Comparison of ENCODE assay signal across 13 mouse cellular contexts in genomic region chr7:141491151-141491550, GRCm38 (mm10). TPM values are rescaled to one million over a fixed set of nuclear protein-coding genes. Genes with fewer than 3 reads are reported as not detected.
DNase-seq lines count a peak whose midpoint lies in the region; ATAC-seq and TF ChIP-seq lines count a peak whose summit lies in the region.
"Had no signal": no experiment of that assay in that cellular context is flagged by ENCODE, and none has a peak within 500 bp of the region (broad histone marks: within the 10 kb centered on the region; RNA-seq: fewer than 3 reads in every experiment).

No protein-coding gene starts in this region.

- no peak for ATAC-seq in midbrain, postnatal 0 days (ENCODE audit: low FRiP score)
- no peak for ATAC-seq in midbrain, embryonic 16.5 days
- peak; percentile 67 for ATAC-seq in liver, embryonic 11.5 days (replicated peaks; ENCODE audit: low FRiP score)
- no peak for ATAC-seq in stomach, postnatal 0 days (ENCODE audit: low FRiP score, low TSS enrichment)
- no peak for ATAC-seq in frontal cortex, adult (ENCODE audit: low TSS enrichment)

- no peak overlapping the region for H3K27ac ChIP-seq in midbrain, postnatal 0 days (ENCODE audit: low read depth, low read length)
- H3K27ac ChIP-seq in midbrain, embryonic 16.5 days (ENCODE audit: low read length): no peak overlapping the region
- H3K27ac ChIP-seq in liver, embryonic 11.5 days (ENCODE audit: low read depth, low read length): no peak overlapping the region
- H3K27ac ChIP-seq in stomach, postnatal 0 days (replicated peaks): no peak overlapping the region
- H3K27ac ChIP-seq: lung, embryonic 15.5 days had no signal

- H3K36me3 ChIP-seq in midbrain, postnatal 0 days (ENCODE audit: insufficient read depth, low read length): peaks cover 35% of the 10 kb centered on the region
- peaks cover 10% of the 10 kb centered on the region for H3K36me3 ChIP-seq in midbrain, embryonic 16.5 days (ENCODE audit: control insufficient read depth, insufficient read depth, low read length)
- peaks cover 6% of the 10 kb centered on the region for H3K36me3 ChIP-seq in liver, embryonic 11.5 days (ENCODE audit: control insufficient read depth, insufficient read depth, low read length)
- H3K36me3 ChIP-seq in stomach, postnatal 0 days (ENCODE audit: control insufficient read depth, insufficient read depth, low read length): peaks cover 9% of the 10 kb centered on the region

- peak; percentile 21 for DNase-seq in cerebellum, adult 8-10 months
- no peak for DNase-seq in cerebellum, adult 9-11 months
- no peak for DNase-seq in midbrain, postnatal 0 days (ENCODE audit: low spot score)
- no peak for DNase-seq in liver, embryonic 11.5 days (ENCODE audit: low spot score)
- DNase-seq in stomach, postnatal 0 days (ENCODE audit: low spot score): no peak
- DNase-seq in right cerebral cortex, postnatal 25 days: no peak
- DNase-seq: adrenal gland, postnatal 25 days; embryo, embryonic 11 days; heart, postnatal 4 days; spleen, adult 18-20 months had no signal

- no peaks in the 10 kb centered on the region for H3K9me3 ChIP-seq in midbrain, postnatal 0 days (ENCODE audit: low read length)
- H3K9me3 ChIP-seq in midbrain, embryonic 16.5 days (replicated peaks; ENCODE audit: control insufficient read depth, low read length, poor library complexity, severe bottlenecking): no peaks in the 10 kb centered on the region
- no peaks in the 10 kb centered on the region for H3K9me3 ChIP-seq in liver, embryonic 11.5 days (ENCODE audit: control insufficient read depth, low read length)
- no peaks in the 10 kb centered on the region for H3K9me3 ChIP-seq in stomach, postnatal 0 days (ENCODE audit: control insufficient read depth, low read length)
- H3K9me3 ChIP-seq: lung, embryonic 15.5 days had no signal

- no peak overlapping the region for H3K9ac ChIP-seq in midbrain, postnatal 0 days (replicated peaks; ENCODE audit: low read length, poor library complexity, severe bottlenecking)
- no peak overlapping the region for H3K9ac ChIP-seq in midbrain, embryonic 16.5 days (ENCODE audit: low read depth, low read length)
- no peak overlapping the region for H3K9ac ChIP-seq in liver, embryonic 11.5 days (ENCODE audit: low read depth, low read length)
- no peak overlapping the region for H3K9ac ChIP-seq in stomach, postnatal 0 days (ENCODE audit: low read length)
- H3K9ac ChIP-seq: lung, embryonic 15.5 days had no signal

- H3K4me1 ChIP-seq in midbrain, postnatal 0 days (ENCODE audit: insufficient read depth, low read length): no peaks in the 10 kb centered on the region
- H3K4me1 ChIP-seq in midbrain, embryonic 16.5 days (ENCODE audit: control insufficient read depth, insufficient read depth, low read length): no peaks in the 10 kb centered on the region
- H3K4me1 ChIP-seq in liver, embryonic 11.5 days (replicated peaks; ENCODE audit: control insufficient read depth, insufficient read depth, low read length): 0 out of 2 replicates have a peak, but pooled peaks cover 3% of the 10 kb centered on the region
- no peaks in the 10 kb centered on the region for H3K4me1 ChIP-seq in stomach, postnatal 0 days (replicated peaks; ENCODE audit: control insufficient read depth, insufficient read depth)
- H3K4me1 ChIP-seq: lung, embryonic 15.5 days had no signal

- no peaks in the 10 kb centered on the region for H3K27me3 ChIP-seq in midbrain, postnatal 0 days (ENCODE audit: insufficient read depth, low read length)
- no peaks in the 10 kb centered on the region for H3K27me3 ChIP-seq in midbrain, embryonic 16.5 days (ENCODE audit: control insufficient read depth, insufficient read depth, low read depth, low read length)
- H3K27me3 ChIP-seq in liver, embryonic 11.5 days (replicated peaks; ENCODE audit: control insufficient read depth, insufficient read depth, low read length): no peaks in the 10 kb centered on the region
- H3K27me3 ChIP-seq in stomach, postnatal 0 days (ENCODE audit: control insufficient read depth, insufficient read depth, low read length): no peaks in the 10 kb centered on the region
- H3K27me3 ChIP-seq: lung, embryonic 15.5 days had no signal

- 84% methylated on average over 2 of the region's 2 CpGs for WGBS in midbrain, postnatal 0 days
- WGBS in midbrain, embryonic 16.5 days: 86% methylated on average over 2 of the region's 2 CpGs
- WGBS in liver, embryonic 11.5 days: 56% methylated on average over 2 of the region's 2 CpGs
- 79% methylated on average over 2 of the region's 2 CpGs for WGBS in stomach, postnatal 0 days

- TF ChIP-seq EP300 in stomach, postnatal 0 days (optimal IDR thresholded peaks at IDR 0.05): no peak

- TF ChIP-seq CTCF in midbrain, postnatal 0 days (IDR thresholded peaks at IDR 0.05): peak; percentile 26; the same call in 1 of the 2 replicates
- TF ChIP-seq CTCF in stomach, postnatal 0 days (IDR thresholded peaks at IDR 0.05; ENCODE audit: low read depth): peak; percentile 53

- H3K4me3 ChIP-seq in midbrain, postnatal 0 days (ENCODE audit: low read depth, low read length): no peak overlapping the region
- H3K4me3 ChIP-seq in midbrain, embryonic 16.5 days (ENCODE audit: low read depth, low read length): no peak overlapping the region
- no peak overlapping the region for H3K4me3 ChIP-seq in liver, embryonic 11.5 days (ENCODE audit: low read depth, low read length)
- H3K4me3 ChIP-seq in stomach, postnatal 0 days (ENCODE audit: low read depth, low read length): no peak overlapping the region
- H3K4me3 ChIP-seq: lung, embryonic 15.5 days had no signal

- H3K4me2 ChIP-seq in midbrain, postnatal 0 days (ENCODE audit: low read depth, low read length, poor library complexity, severe bottlenecking): no peak overlapping the region
- H3K4me2 ChIP-seq in midbrain, embryonic 16.5 days (ENCODE audit: low read length): no peak overlapping the region
- H3K4me2 ChIP-seq in liver, embryonic 11.5 days: no peak overlapping the region
- no peak overlapping the region for H3K4me2 ChIP-seq in stomach, postnatal 0 days (replicated peaks; ENCODE audit: low read depth)
- H3K4me2 ChIP-seq: lung, embryonic 15.5 days had no signal

RNA-seq across cellular contexts. Expression of gene Tspan4, which starts 16.1 kb away (rescaled TPM):
- 91.4 and 94.8 TPM in 2 replicates for total RNA-seq in midbrain, postnatal 0 days (2014; rRNA removed)
- polyA plus RNA-seq in midbrain, postnatal 0 days (2015; fragmentation: Nextera tagmentation; extraction: Ambion mirVana): 68.1 and 75.7 TPM in 2 replicates
- polyA plus RNA-seq in midbrain, embryonic 16.5 days (2015; fragmentation: Nextera tagmentation; extraction: Ambion mirVana): 45.8 and 49.1 TPM in 2 replicates
- 77.9 and 78.2 TPM in 2 replicates for polyA plus RNA-seq in liver, embryonic 11.5 days (2014; fragmentation: Nextera tagmentation; extraction: Ambion mirVana)
- 56.9 and 58.7 TPM in 2 replicates for polyA plus RNA-seq in stomach, postnatal 0 days (2015; fragmentation: Nextera tagmentation; extraction: Ambion mirVana)

RNA-seq across cellular contexts. Expression of gene Polr2l, which starts 16.2 kb away (rescaled TPM):
- total RNA-seq in midbrain, postnatal 0 days (2014; rRNA removed): 27.0 and 28.9 TPM in 2 replicates
- 77.9 and 78.5 TPM in 2 replicates for polyA plus RNA-seq in midbrain, postnatal 0 days (2015; fragmentation: Nextera tagmentation; extraction: Ambion mirVana)
- 73.3 and 74.0 TPM in 2 replicates for polyA plus RNA-seq in midbrain, embryonic 16.5 days (2015; fragmentation: Nextera tagmentation; extraction: Ambion mirVana)
- 95.3 and 104 TPM in 2 replicates for polyA plus RNA-seq in liver, embryonic 11.5 days (2014; fragmentation: Nextera tagmentation; extraction: Ambion mirVana)
- 53.4 and 60.2 TPM in 2 replicates for polyA plus RNA-seq in stomach, postnatal 0 days (2015; fragmentation: Nextera tagmentation; extraction: Ambion mirVana)

RNA-seq across cellular contexts. Expression of gene Cd151, which starts 24.0 kb away (rescaled TPM):
- 46.4 and 52.9 TPM in 2 replicates for total RNA-seq in midbrain, postnatal 0 days (2014; rRNA removed)
- 13.6 and 15.0 TPM in 2 replicates for polyA plus RNA-seq in midbrain, postnatal 0 days (2015; fragmentation: Nextera tagmentation; extraction: Ambion mirVana)
- 17.1 and 17.5 TPM in 2 replicates for polyA plus RNA-seq in midbrain, embryonic 16.5 days (2015; fragmentation: Nextera tagmentation; extraction: Ambion mirVana)
- 20.6 and 22.3 TPM in 2 replicates for polyA plus RNA-seq in liver, embryonic 11.5 days (2014; fragmentation: Nextera tagmentation; extraction: Ambion mirVana)
- polyA plus RNA-seq in stomach, postnatal 0 days (2015; fragmentation: Nextera tagmentation; extraction: Ambion mirVana): 22.6 and 27.5 TPM in 2 replicates

RNA-seq across cellular contexts. Expression of gene Cracr2b, which starts 30.3 kb away (rescaled TPM):
- 4.0 and 5.3 TPM in 2 replicates for total RNA-seq in midbrain, postnatal 0 days (2014; rRNA removed)
- polyA plus RNA-seq in midbrain, postnatal 0 days (2015; fragmentation: Nextera tagmentation; extraction: Ambion mirVana): 5.3 and 5.9 TPM in 2 replicates
- polyA plus RNA-seq in midbrain, embryonic 16.5 days (2015; fragmentation: Nextera tagmentation; extraction: Ambion mirVana): 6.6 and 7.1 TPM in 2 replicates
- polyA plus RNA-seq in liver, embryonic 11.5 days (2014; fragmentation: Nextera tagmentation; extraction: Ambion mirVana): 4.3 and 7.2 TPM in 2 replicates
- 20.8 and 23.5 TPM in 2 replicates for polyA plus RNA-seq in stomach, postnatal 0 days (2015; fragmentation: Nextera tagmentation; extraction: Ambion mirVana)

RNA-seq across cellular contexts. Expression of gene Pnpla2, which starts 36.2 kb away (rescaled TPM):
- total RNA-seq in midbrain, postnatal 0 days (2014; rRNA removed): 6.5 and 7.0 TPM in 2 replicates
- polyA plus RNA-seq in midbrain, postnatal 0 days (2015; fragmentation: Nextera tagmentation; extraction: Ambion mirVana): 22.2 and 24.5 TPM in 2 replicates
- polyA plus RNA-seq in midbrain, embryonic 16.5 days (2015; fragmentation: Nextera tagmentation; extraction: Ambion mirVana): 16.9 and 17.7 TPM in 2 replicates
- 23.4 and 23.7 TPM in 2 replicates for polyA plus RNA-seq in liver, embryonic 11.5 days (2014; fragmentation: Nextera tagmentation; extraction: Ambion mirVana)
- polyA plus RNA-seq in stomach, postnatal 0 days (2015; fragmentation: Nextera tagmentation; extraction: Ambion mirVana): 82.1 and 88.0 TPM in 2 replicates
